Mouse (Mus musculus) myocyte (in vitro differentiated cells): ENCODE measurements around the gene Gm21961. TPM values are rescaled to one million over a fixed set of nuclear protein-coding genes. Genes with fewer than 3 reads are reported as not detected.

Experiments
- H3K27me3 ChIP-seq: one replicate; pipeline ENCODE4 v1.6.1; 2011; ENCODE audit not compliant: control insufficient read depth, insufficient read depth, insufficient read length
- H3K36me3 ChIP-seq: one replicate; pipeline ENCODE4 v1.6.1; 2011; ENCODE audit not compliant: control insufficient read depth, insufficient read depth
- H3K4me2 ChIP-seq: one replicate; pipeline ENCODE4 v1.6.1; 2011; ENCODE audit warnings: low read depth, control low read depth
- H3K4me3 ChIP-seq: one replicate; pipeline ENCODE4 v1.5.1; 2011; ENCODE audit warnings: mild to moderate bottlenecking, control low read depth, moderate library complexity
- H3K79me2 ChIP-seq: one replicate; pipeline ENCODE4 v1.6.1; 2011; ENCODE audit not compliant: control insufficient read depth, insufficient read depth
- H3ac ChIP-seq: one replicate; pipeline ENCODE4 v1.6.1; 2011; ENCODE audit not compliant: control insufficient read depth, insufficient read length
- CEBPB ChIP-seq: IDR thresholded peaks from 2 replicates; pipeline ENCODE4 v1.6.1; 2011; ENCODE audit warnings: mild to moderate bottlenecking, moderate library complexity; ENCODE audit not compliant: poor library complexity, insufficient read depth, severe bottlenecking
- E2F4 ChIP-seq: IDR thresholded peaks from one replicate; pipeline ENCODE4 v1.6.1; 2011; ENCODE audit warnings: mild to moderate bottlenecking, control low read depth, moderate library complexity; ENCODE audit not compliant: insufficient read depth
- MAX ChIP-seq: IDR thresholded peaks from one replicate; pipeline ENCODE4 v1.6.1; 2011; ENCODE audit warnings: low read depth, mild to moderate bottlenecking, control low read depth
- MYOD1 ChIP-seq, 3 experiments: IDR thresholded peaks; one replicate each; pipeline ENCODE4 v1.6.1; 2011; ENCODE audit warnings: control low read depth in 2 of 3, low read depth in 2 of 3, mild to moderate bottlenecking in 2 of 3, moderate library complexity in 1 of 3; ENCODE audit not compliant: insufficient read length in 2 of 3, control insufficient read depth in 1 of 3
- MYOG ChIP-seq, 3 experiments: IDR thresholded peaks; one replicate each; pipeline ENCODE4 v1.6.1; 2011; ENCODE audit warnings: control low read depth in 2 of 3, low read depth in 2 of 3, mild to moderate bottlenecking in 2 of 3; ENCODE audit not compliant: insufficient read length in 2 of 3, control insufficient read depth in 1 of 3, insufficient read depth in 1 of 3
- POLR2A ChIP-seq: IDR thresholded peaks from one replicate; pipeline ENCODE4 v1.6.1; 2011; ENCODE audit warnings: low read depth, mild to moderate bottlenecking, control low read depth, moderate library complexity; ENCODE audit not compliant: insufficient read length
- POLR2AphosphoS2 ChIP-seq: IDR thresholded peaks from one replicate; pipeline ENCODE4 v1.6.1; 2011; ENCODE audit warnings: low read depth, control low read depth; ENCODE audit not compliant: insufficient read length
- REST ChIP-seq: IDR thresholded peaks from one replicate; pipeline ENCODE4 v1.6.1; 2011; ENCODE audit warnings: mild to moderate bottlenecking, control low read depth, moderate library complexity; ENCODE audit not compliant: insufficient read depth, insufficient read length
- SRF ChIP-seq: IDR thresholded peaks from one replicate; pipeline ENCODE4 v1.6.1; 2011; ENCODE audit warnings: low read depth; ENCODE audit not compliant: control insufficient read depth, insufficient read length
- TCF12 ChIP-seq: IDR thresholded peaks from one replicate; pipeline ENCODE4 v1.6.1; 2011; ENCODE audit warnings: mild to moderate bottlenecking, control low read depth; ENCODE audit not compliant: poor library complexity, insufficient read depth, severe bottlenecking
- TCF3 ChIP-seq: IDR thresholded peaks from one replicate; pipeline ENCODE4 v1.6.1; 2011; ENCODE audit warnings: low read depth, control low read depth; ENCODE audit not compliant: insufficient read length
- USF1 ChIP-seq: IDR thresholded peaks from one replicate; pipeline ENCODE4 v1.6.1; 2011; ENCODE audit warnings: low read depth, mild to moderate bottlenecking, control low read depth, moderate library complexity
- polyA plus RNA-seq: library from polyadenylated mRNA; unstranded; fragments of >200 nt; fragmentation: generic; extraction: Trizol; gene quantifications from one replicate; pipeline ENCODE4 v1.2.1, GENCODE M21; 2012; ENCODE audit warnings: missing spikeins

Gene Gm21961
- polyA plus RNA-seq, 1 experiment: not detected

DNA sequence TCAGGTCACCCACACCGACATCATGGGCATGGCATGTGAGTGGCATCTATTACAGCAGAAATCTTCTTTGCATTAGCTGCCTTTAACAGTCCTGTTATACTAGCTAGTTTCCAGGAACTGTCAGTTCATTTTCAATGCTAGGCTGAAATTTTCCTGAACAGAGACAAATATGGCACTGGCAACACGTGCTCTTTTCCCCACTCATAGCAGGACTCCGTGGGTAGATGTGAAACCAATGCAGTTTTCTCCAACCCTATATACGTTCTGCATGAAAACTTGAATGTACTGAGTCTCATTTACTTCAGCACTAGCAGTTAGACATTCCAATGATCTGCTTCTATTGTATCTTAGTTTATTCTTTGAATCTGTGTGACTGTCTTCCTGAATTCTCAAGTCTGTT is 20.2 kb downstream of the Gm21961 start:
- H3K4me2 ChIP-seq: no peak overlapping the region
- H3K27me3 ChIP-seq: no peaks in the 10 kb centered on the region
- H3K79me2 ChIP-seq: no peaks in the 10 kb centered on the region
- H3K4me3 ChIP-seq: no peak overlapping the region
- H3K36me3 ChIP-seq: no peaks in the 10 kb centered on the region
- no peak for TF ChIP-seq TCF3
- no peak for TF ChIP-seq MYOG (IDR thresholded peaks at IDR 0.05; ENCODE audit: control insufficient read depth in 1 of 3, insufficient read depth in 1 of 3, insufficient read length in 2 of 3, low read depth in 2 of 3)
- no peak for TF ChIP-seq TCF12
- TF ChIP-seq E2F4: no peak
- no peak for TF ChIP-seq MAX
- no peak for TF ChIP-seq REST
- no peak for TF ChIP-seq CEBPB
- no peak overlapping the region for H3ac ChIP-seq

DNA sequence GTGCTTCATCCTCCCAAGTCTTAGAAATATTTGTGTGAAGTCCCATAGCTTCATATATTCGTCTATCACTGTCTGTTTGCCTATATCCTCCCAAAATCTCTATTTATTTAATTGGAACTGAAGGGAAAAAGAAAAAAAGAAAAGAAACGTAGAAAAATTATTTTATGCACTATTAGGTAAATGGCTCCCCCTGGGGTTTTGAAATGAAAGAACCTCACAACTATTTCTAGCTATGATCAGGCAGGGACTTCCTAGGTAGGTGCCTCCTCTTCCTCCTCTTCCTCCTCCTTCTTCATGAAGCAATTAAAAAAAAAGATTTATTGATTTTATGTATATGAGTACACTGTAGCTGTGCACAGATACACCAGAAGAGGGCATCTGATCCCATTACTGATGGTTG is 34.7 kb downstream of the Gm21961 start:
- Histone ChIP-seq H3K27me3 (no peaks in the 10 kb centered on the region), H3K4me3 (no peak overlapping the region), H3K4me2 (no peak overlapping the region), H3ac (no peak overlapping the region), H3K36me3 (no peaks in the 10 kb centered on the region), H3K79me2 (no peaks in the 10 kb centered on the region)
- no peak for TF ChIP-seq SRF
- no peak for TF ChIP-seq POLR2AphosphoS2
- TF ChIP-seq REST: no peak
- no peak for TF ChIP-seq CEBPB
- TF ChIP-seq USF1: no peak
- no peak for TF ChIP-seq E2F4
- no peak for TF ChIP-seq MYOG (IDR thresholded peaks at IDR 0.05; ENCODE audit: control insufficient read depth in 1 of 3, insufficient read depth in 1 of 3, insufficient read length in 2 of 3, low read depth in 2 of 3)
- no peak for TF ChIP-seq MYOD1 (IDR thresholded peaks at IDR 0.05; ENCODE audit: control insufficient read depth in 1 of 3, insufficient read length in 2 of 3, low read depth in 2 of 3)
- no peak for TF ChIP-seq TCF12
- no peak for TF ChIP-seq TCF3
- TF ChIP-seq POLR2A: no peak
- TF ChIP-seq MAX: no peak

DNA sequence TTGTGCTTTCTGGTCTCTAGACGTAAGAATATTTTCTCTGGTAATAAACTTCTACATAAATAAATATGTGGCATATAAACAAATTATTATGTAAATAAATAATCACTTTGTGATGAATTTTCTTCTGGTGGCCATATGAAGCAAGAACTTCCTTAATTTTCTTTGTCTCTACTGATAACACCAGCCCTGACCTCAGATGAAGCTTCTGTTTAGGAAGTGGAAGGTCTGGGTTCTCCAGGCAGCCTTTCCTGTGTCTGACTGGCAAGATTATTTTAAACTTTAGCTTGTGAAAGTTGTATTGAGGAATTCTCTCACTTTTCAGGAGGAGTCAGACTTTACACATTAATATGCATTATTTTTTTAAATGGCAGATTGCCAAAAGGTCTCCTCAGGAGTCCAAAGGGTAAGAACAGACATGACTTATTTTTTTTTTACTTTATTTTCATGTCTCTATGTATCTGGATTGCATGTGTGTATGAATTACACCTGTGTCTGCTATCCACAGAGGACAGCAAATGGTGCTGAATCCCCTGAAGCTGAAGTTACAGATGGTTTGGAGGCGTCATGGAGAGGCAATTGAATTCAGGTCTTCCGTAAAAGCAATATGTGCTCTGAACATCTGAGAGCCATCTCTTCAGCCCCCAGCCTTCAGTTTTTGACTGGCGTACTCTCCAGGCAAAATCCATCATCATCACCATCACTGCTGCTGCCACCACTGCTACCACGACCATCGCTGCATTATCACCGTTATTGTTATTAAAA is 38.5 kb downstream of the Gm21961 start:
- no peak overlapping the region for H3ac ChIP-seq
- TF ChIP-seq MYOD1 (IDR thresholded peaks at IDR 0.05; ENCODE audit: control insufficient read depth in 1 of 3, insufficient read length in 2 of 3, low read depth in 2 of 3) (no peak), POLR2AphosphoS2 (no peak), CEBPB (no peak), TCF3 (no peak), TCF12 (no peak)

More for the DNA sequence above, 38.5 kb downstream of the Gm21961 start:
- H3K4me2 ChIP-seq: no peak overlapping the region
- no peaks in the 10 kb centered on the region for H3K27me3 ChIP-seq
- no peaks in the 10 kb centered on the region for H3K36me3 ChIP-seq
- no peak overlapping the region for H3K4me3 ChIP-seq
- H3K79me2 ChIP-seq: no peaks in the 10 kb centered on the region

Other genes starting within 250 kb of the Gm21961 start
- not detected for gene Gm21798, start 197.2 kb downstream of the Gm21961 start, polyA plus RNA-seq